Mouse (Mus musculus) G1E (cell line): ENCODE results near the gene Clmn.

ENCODE experiments used
- CTCF ChIP-seq: IDR thresholded peaks from 2 replicates; pipeline ENCODE4 v1.5.1; 2012; ENCODE audit warnings: low read depth, low read length, inconsistent platforms, mixed read lengths
- GATA1 ChIP-seq: IDR thresholded peaks from 2 replicates; pipeline ENCODE4 v1.6.1; 2012; ENCODE audit warnings: borderline replicate concordance, low read length, inconsistent platforms, mixed read lengths
- GATA2 ChIP-seq: IDR thresholded peaks from 2 replicates; pipeline ENCODE4 v1.6.1; 2012; ENCODE audit warnings: low read depth, low read length, inconsistent platforms, borderline replicate concordance
- POLR2AphosphoS5 ChIP-seq: IDR thresholded peaks from 2 replicates; pipeline ENCODE4 v1.6.1; 2012; ENCODE audit warnings: low read depth, low read length, inconsistent platforms; ENCODE audit not compliant: insufficient replicate concordance
- TAL1 ChIP-seq: conservative IDR thresholded peaks from 2 replicates; pipeline ENCODE4 v1.6.1; 2012; ENCODE audit warnings: low read depth, low read length, inconsistent platforms, mixed read lengths

- no peak for TF ChIP-seq CTCF
- no peak for TF ChIP-seq POLR2AphosphoS5
- TF ChIP-seq GATA1: no peak
- TF ChIP-seq TAL1: no peak
- TF ChIP-seq GATA2: no peak
These were observed 126.4 kb downstream of the Clmn start for GRCm38 (mm10) chr12:104738446-104738845.
